Mouse (Mus musculus) ES-E14 (cell line): Measurements from ENCODE around the gene Man1a2. TPM values are rescaled to one million over a fixed set of nuclear protein-coding genes. Genes with fewer than 3 reads are reported as not detected.

Experiments
- DNase-seq: peaks from one replicate; pipeline ENCODE4 v3.0.0-alpha.2; 2013; ENCODE audit warnings: low read depth, low spot score
- H3K27ac ChIP-seq: 2 replicates; pipeline ENCODE4 v1.5.1; 2012; ENCODE audit warnings: low read depth, mild to moderate bottlenecking, low read length, moderate library complexity, mixed read lengths; ENCODE audit not compliant: poor library complexity, insufficient read depth, severe bottlenecking
- H3K36me3 ChIP-seq: 2 replicates; pipeline ENCODE4 v1.6.1; 2012; ENCODE audit warnings: mild to moderate bottlenecking, low read length, moderate library complexity, mixed read lengths; ENCODE audit not compliant: control insufficient read depth, poor library complexity, insufficient read depth, severe bottlenecking
- H3K4me1 ChIP-seq, 2 experiments: fragments of 150-350 bp in 1 of 2; sonication (generic) in 1 of 2; 2 replicates each; pipeline ENCODE4 v1.6.1; 2012; ENCODE audit warnings: low read length in 2 of 2, mild to moderate bottlenecking in 1 of 2, mixed read lengths in 1 of 2; ENCODE audit not compliant: control insufficient read depth in 2 of 2, insufficient read depth in 2 of 2, poor library complexity in 1 of 2
- H3K4me3 ChIP-seq, 2 experiments: fragments of 150-350 bp in 1 of 2; sonication (generic) in 1 of 2; 2 replicates each; pipeline ENCODE4 v1.5.1; 2012; ENCODE audit warnings: low read length in 2 of 2, low read depth in 1 of 2, mild to moderate bottlenecking in 1 of 2, mixed read lengths in 1 of 2; ENCODE audit not compliant: insufficient read depth in 1 of 2, poor library complexity in 1 of 2, severe bottlenecking in 1 of 2
- H3K9ac ChIP-seq: 2 replicates; pipeline ENCODE4 v1.6.1; 2012; ENCODE audit warnings: low read depth, mild to moderate bottlenecking, low read length, mixed read lengths; ENCODE audit not compliant: poor library complexity, insufficient read depth, severe bottlenecking
- H3K9me3 ChIP-seq: fragments of 150-350 bp; sonication (generic); 2 replicates; pipeline ENCODE4 v1.6.1; 2012; ENCODE audit warnings: low read depth, mild to moderate bottlenecking, low read length; ENCODE audit not compliant: control insufficient read depth, insufficient read depth
- CHD2 ChIP-seq: IDR thresholded peaks from 2 replicates; pipeline ENCODE4 v1.6.1; 2014; ENCODE audit warnings: mild to moderate bottlenecking, low read depth, low read length, inconsistent platforms
- HCFC1 ChIP-seq: IDR thresholded peaks from 2 replicates; pipeline ENCODE4 v1.6.1; 2012; ENCODE audit warnings: low read length, inconsistent platforms, borderline replicate concordance; ENCODE audit not compliant: insufficient read depth
- MAFK ChIP-seq: IDR thresholded peaks from 2 replicates; pipeline ENCODE4 v1.6.1; 2014; ENCODE audit warnings: mild to moderate bottlenecking, low read depth, low read length, inconsistent platforms; ENCODE audit not compliant: insufficient read depth
- ZC3H11A ChIP-seq: IDR thresholded peaks from 2 replicates; pipeline ENCODE4 v1.6.1; 2012; ENCODE audit warnings: low read depth, mild to moderate bottlenecking, inconsistent platforms, low read length, borderline replicate concordance
- ZNF384 ChIP-seq: IDR thresholded peaks from 2 replicates; pipeline ENCODE4 v1.6.1; 2012; ENCODE audit warnings: low read depth, low read length, inconsistent platforms
- in situ Hi-C, 2 experiments: fragments of 600-800 bp; cut with MboI; formaldehyde crosslinking; loops; one replicate each; pipeline ENCODE4 v1.15.1; 2025; ENCODE audit warnings: low sequenced_read_pairs in 2 of 2, inconsistent platforms in 1 of 2; ENCODE audit not compliant: unreplicated experiment in 2 of 2
- total RNA-seq: library from RNA; depleted of rRNA; stranded (reverse); fragments of 300-350 nt; gene quantifications from 2 replicates; pipeline ENCODE4 v1.2.3, GENCODE M21; 2012

Gene Man1a2
- total RNA-seq, 1 experiment = 55.3 TPM

DNA sequence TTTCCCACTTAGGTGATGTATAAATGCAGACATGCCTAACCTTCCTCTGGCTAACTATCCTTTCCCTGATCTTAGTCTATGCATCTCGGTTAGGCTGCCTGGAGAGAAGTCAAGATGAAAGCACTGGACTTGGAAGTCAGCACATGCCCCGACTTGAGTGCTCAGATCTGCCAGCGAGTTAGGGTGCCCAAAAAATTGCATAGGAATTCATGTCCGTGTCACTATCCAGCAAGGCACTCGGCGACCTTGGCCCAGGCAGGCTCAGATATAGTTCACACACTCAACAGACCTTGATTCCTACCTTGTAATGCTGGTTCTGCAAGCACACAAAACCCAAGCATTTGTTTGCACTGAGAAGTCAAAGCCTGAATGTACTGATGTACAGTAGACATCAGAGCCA is 3.4 kb upstream of the Man1a2 start:
- H3K4me1 ChIP-seq = peaks cover 0 to 4% of the 10 kb centered on the region in 2 experiments; a peak in 2 of 4 replicates
- H3K36me3 ChIP-seq = no peaks in the 10 kb centered on the region
- TF ChIP-seq HCFC1 = no peak
- TF ChIP-seq ZNF384 = no peak
- TF ChIP-seq ZC3H11A = no peak
- H3K9me3 ChIP-seq = no peaks in the 10 kb centered on the region
- H3K4me3 ChIP-seq = no peak overlapping the region
- in situ Hi-C loops = no loop called here
- no peak overlapping the region for H3K27ac ChIP-seq
- no peak overlapping the region for H3K9ac ChIP-seq
- DNase-seq = no peak

GRCm38 (mm10) chr3:100686756-100687155 is 1.5 kb upstream of the Man1a2 start:
- in situ Hi-C loops = no loop called here
- H3K9ac ChIP-seq = no peak overlapping the region
- no peak overlapping the region for H3K27ac ChIP-seq
- no peak overlapping the region for H3K4me3 ChIP-seq
- no peaks in the 10 kb centered on the region for H3K36me3 ChIP-seq
- TF ChIP-seq MAFK (no peak), CHD2 (no peak), ZNF384 (no peak), HCFC1 (no peak), ZC3H11A (no peak)
- no peaks in the 10 kb centered on the region for H3K9me3 ChIP-seq
- H3K4me1 ChIP-seq = peaks cover 2 to 4% of the 10 kb centered on the region in 2 experiments; a peak in 2 of 4 replicates
- no peak for DNase-seq

DNA sequence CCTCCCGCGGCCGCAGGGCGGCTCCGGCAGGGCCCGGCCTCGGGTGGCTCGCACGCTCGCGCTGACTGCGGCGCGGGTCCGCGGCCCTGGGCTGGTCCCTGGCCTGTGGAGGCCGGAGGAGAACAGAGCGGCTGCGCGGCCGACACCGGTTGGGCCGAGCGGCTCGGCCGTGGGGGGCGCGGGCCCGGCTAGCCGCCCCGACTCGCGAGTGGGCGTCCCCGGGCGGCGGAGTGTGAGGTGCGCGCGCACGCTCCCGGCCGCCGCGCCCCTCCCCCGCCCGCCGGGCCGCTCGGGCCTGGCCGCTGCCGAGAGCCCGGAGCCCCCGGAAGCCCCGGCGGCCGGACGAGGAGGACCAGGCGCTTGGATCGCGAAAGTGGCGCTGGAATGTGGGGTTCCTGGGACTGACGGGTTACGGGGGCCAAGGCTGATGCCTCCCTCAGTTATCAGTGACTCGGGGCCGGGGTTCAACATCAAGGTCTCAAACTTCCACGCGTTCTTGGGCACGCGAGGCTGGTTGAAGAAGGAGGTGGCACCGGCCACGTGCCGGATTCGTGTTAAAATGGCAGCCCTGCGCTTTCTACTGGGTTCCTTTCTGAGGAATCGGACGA is 564 bp upstream of the Man1a2 start:
- no peaks in the 10 kb centered on the region for H3K36me3 ChIP-seq
- in situ Hi-C loops = no loop called here
- no peak overlapping the region for H3K27ac ChIP-seq
- peaks cover 5 to 6% of the 10 kb centered on the region in 2 experiments; a peak in 2 of 4 replicates for H3K4me1 ChIP-seq
- no peaks in the 10 kb centered on the region for H3K9me3 ChIP-seq
- DNase-seq = peak; percentile 24
- no peak for TF ChIP-seq CHD2
- no peak for TF ChIP-seq ZC3H11A
- no peak for TF ChIP-seq MAFK
- no peak for TF ChIP-seq HCFC1
- no peak for TF ChIP-seq ZNF384
- H3K4me3 ChIP-seq = peak overlapping the region; percentile 69 to 94
- peak overlapping the region; percentile 91 for H3K9ac ChIP-seq

- in situ Hi-C loops = no loop called here
- Histone ChIP-seq H3K27ac (no peak overlapping the region), H3K9me3 (no peaks in the 10 kb centered on the region), H3K4me3 (peak overlapping the region; percentile 75 to 94), H3K9ac (peak overlapping the region; percentile 41; the same call in 1 of the 2 replicates), H3K36me3 (no peaks in the 10 kb centered on the region), H3K4me1 (peaks cover 6 to 9% of the 10 kb centered on the region in 2 experiments; a peak in 2 of 4 replicates)
- no peak for DNase-seq
- TF ChIP-seq ZNF384 (no peak), MAFK (no peak)
These were observed 898 bp downstream of the Man1a2 start for GRCm38 (mm10) chr3:100684234-100684975.
